Mouse (Mus musculus): Measurements from ENCODE around the gene Vmn1r239-ps. TPM values are rescaled to one million over a fixed set of nuclear protein-coding genes. Genes with fewer than 3 reads are reported as not detected.

Gene Vmn1r239-ps
- not detected in 2 replicates for polyA plus RNA-seq (2012; rRNA removed; ENCODE audit: low replicate concordance)

DNA sequence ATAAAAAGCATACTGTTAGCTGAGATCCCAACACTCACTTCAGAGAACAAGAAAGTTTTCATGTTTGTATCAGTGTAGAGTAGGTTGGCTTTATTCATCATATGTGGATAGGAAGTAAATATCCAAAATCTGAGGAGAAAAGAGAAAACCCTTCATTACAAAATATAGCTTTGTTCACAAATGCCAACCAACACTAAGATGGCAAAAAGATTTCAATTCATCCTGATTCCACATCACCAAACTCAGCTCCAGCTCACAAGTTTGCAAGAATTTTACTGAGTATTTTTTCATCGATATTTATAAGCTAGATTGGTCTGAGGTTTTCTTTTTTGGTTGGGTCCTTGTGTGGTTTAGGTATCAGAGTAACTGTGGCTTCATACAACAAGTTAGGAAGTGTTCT is at the start of gene Vmn1r239-ps:
Gene Vmn1r239-ps, minus strand, starts transcription at position 101 of the 400 bp plus-strand sequence.

DNA sequence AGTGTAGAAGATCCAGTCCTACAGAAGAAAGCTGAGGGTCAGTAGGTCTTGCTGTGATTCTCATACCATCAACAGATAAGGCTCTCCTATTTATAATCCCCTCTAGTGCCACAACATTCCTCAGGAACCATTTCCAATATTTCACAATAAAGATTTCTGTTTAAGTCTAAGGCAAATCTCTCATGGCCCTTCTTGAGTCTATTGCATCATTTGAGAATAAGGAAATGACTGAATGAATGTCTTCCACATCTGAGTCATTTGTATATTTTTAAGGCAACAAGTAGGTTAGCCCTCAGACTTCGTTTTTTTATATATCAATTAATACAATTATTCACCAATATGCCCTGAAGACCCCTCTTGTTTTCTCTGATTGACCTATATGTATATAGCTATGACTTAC is 24.4 kb downstream of the Vmn1r239-ps start, which contains the start of gene Il13ra2:
Gene Il13ra2, minus strand, starts transcription at position 64 of the 400 bp plus-strand sequence.

Other genes starting within 250 kb of the Vmn1r239-ps start
- 0.11 and 0.13 TPM in 2 replicates for gene Il13ra2, start 24.5 kb downstream of the Vmn1r239-ps start, polyA plus RNA-seq (2012; rRNA removed; ENCODE audit: low replicate concordance)
- 0.27 and 2.1 TPM in 2 replicates for gene Lrch2, start 100.4 kb upstream of the Vmn1r239-ps start, polyA plus RNA-seq (2012; rRNA removed; ENCODE audit: low replicate concordance)